Mouse (Mus musculus): ENCODE data around the gene Csmd2. TPM values are rescaled to one million over a fixed set of nuclear protein-coding genes. Genes with fewer than 3 reads are reported as not detected.

Gene Csmd2
- polyA plus RNA-seq, 1 experiment = 13.4 TPM

DNA sequence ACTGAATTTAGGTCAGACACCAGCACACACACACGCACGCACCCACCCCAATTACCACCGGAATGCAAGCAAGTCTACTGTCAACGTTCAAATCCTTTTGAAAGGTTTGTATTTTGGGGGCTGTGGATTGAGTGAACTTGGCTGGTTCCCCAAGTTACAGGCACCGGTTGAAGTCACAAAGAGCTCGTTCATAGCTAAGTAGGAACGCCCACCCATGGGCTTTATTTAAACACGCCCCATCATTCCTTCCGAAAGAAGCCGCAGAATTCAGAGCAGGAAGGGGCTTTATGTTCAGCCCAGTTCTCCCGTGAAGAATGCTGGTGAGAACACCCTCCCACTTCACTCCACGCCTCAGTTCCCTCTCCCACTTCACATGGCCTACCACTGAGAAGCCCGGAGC lies 245.8 kb downstream of the Csmd2 start:
- H3K4me3 ChIP-seq (replicated peaks; ENCODE audit: insufficient read depth, low read depth, low read length) = no peak overlapping the region
- no peaks in the 10 kb centered on the region for H3K27me3 ChIP-seq (ENCODE audit: control insufficient read depth, insufficient read depth, low read length)
- no peak for DNase-seq
- WGBS = 92% methylated on average over 13 of the region's 13 CpGs
- peaks cover 3% of the 10 kb centered on the region for H3K4me1 ChIP-seq (ENCODE audit: control insufficient read depth, insufficient read depth, low read length)
- H3K27ac ChIP-seq (ENCODE audit: insufficient read depth, low read length) = no peak overlapping the region
- TF ChIP-seq CTCF (IDR thresholded peaks at IDR 0.05; ENCODE audit: borderline replicate concordance, insufficient read depth, low read depth, low read length) = no peak
- TF ChIP-seq POLR2A (IDR thresholded peaks at IDR 0.05; ENCODE audit: borderline replicate concordance, insufficient read depth, low read length) = no peak

DNA sequence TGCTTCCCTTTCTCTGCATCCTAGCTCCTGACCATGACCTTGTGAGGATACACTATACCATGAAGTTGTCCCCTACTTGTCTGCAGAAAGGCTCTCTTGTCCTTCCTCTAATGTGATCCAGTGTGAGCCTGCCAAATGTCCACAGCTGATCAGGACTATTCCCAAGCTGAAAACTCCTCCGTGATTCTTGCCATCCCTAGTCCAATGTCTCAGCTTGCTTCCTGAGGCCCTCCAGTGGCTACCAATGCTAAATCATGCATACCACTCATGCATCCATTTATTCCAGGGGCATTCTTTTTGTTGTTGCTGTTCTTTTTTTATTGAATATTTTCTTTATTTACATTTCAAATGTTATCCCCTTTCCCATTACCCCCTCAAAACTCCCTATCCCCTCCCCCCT lies 251.5 kb downstream of the Csmd2 start:
- Histone ChIP-seq H3K4me1 (ENCODE audit: control insufficient read depth, insufficient read depth, low read length) (peaks cover 8% of the 10 kb centered on the region), H3K27me3 (ENCODE audit: control insufficient read depth, insufficient read depth, low read length) (no peaks in the 10 kb centered on the region), H3K27ac (ENCODE audit: insufficient read depth, low read length) (no peak overlapping the region), H3K4me3 (replicated peaks; ENCODE audit: insufficient read depth, low read depth, low read length) (no peak overlapping the region)
- peak; percentile 38; the same call in 1 of the 2 replicates for TF ChIP-seq CTCF (IDR thresholded peaks at IDR 0.05; ENCODE audit: borderline replicate concordance, insufficient read depth, low read depth, low read length)
- TF ChIP-seq POLR2A (IDR thresholded peaks at IDR 0.05; ENCODE audit: borderline replicate concordance, insufficient read depth, low read length) = no peak
- peak in 1 of 2 experiments; percentile 17 for DNase-seq
- 33% methylated on average over 1 of the region's 1 CpGs for WGBS

DNA sequence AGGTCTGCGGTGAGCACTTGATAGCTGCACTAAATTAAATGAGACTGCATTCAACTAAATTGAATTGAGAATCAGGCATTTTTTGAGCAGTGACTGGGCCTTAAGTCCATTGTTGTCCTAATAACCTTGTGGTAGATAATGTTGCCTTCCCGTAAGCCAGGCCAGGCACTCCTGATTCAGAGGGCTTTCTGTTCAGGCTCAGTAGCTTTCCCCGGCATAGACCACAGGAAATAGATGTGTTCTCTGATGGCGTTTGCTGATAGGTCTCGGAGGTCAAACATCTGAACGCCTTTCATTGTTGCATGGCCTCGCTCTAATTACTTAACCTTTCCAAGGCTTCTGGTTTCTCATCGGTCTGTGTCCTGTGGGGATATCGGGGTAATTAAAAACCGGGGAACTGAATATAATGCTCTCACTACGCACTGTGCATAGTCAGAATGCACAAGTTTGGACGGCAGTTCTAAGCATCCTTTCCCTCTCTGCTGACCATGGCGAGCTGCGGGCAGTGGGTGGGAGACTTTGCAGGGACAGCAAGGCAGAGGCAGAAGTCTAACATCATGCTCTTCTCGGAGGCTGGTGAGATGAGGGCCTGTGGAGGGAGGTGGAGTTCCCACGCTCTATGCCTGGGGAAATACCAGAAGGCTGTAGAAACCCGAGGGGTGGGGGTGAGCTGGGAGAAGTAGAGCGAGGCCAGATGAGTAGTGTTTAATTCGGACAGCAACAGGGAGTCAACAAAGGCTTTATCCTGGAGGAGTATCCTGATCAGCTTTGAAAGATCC lies 253.6 kb downstream of the Csmd2 start:
- Histone ChIP-seq H3K27ac (ENCODE audit: insufficient read depth, low read length) (no peak overlapping the region), H3K4me1 (ENCODE audit: control insufficient read depth, insufficient read depth, low read length) (peaks cover 8% of the 10 kb centered on the region), H3K4me3 (replicated peaks; ENCODE audit: insufficient read depth, low read depth, low read length) (no peak overlapping the region), H3K27me3 (ENCODE audit: control insufficient read depth, insufficient read depth, low read length) (no peaks in the 10 kb centered on the region)
- 77% methylated on average over 19 of the region's 19 CpGs for WGBS
- no peak for DNase-seq
- TF ChIP-seq POLR2A (IDR thresholded peaks at IDR 0.05; ENCODE audit: borderline replicate concordance, insufficient read depth, low read length) (no peak), CTCF (IDR thresholded peaks at IDR 0.05; ENCODE audit: borderline replicate concordance, insufficient read depth, low read depth, low read length) (no peak)

DNA sequence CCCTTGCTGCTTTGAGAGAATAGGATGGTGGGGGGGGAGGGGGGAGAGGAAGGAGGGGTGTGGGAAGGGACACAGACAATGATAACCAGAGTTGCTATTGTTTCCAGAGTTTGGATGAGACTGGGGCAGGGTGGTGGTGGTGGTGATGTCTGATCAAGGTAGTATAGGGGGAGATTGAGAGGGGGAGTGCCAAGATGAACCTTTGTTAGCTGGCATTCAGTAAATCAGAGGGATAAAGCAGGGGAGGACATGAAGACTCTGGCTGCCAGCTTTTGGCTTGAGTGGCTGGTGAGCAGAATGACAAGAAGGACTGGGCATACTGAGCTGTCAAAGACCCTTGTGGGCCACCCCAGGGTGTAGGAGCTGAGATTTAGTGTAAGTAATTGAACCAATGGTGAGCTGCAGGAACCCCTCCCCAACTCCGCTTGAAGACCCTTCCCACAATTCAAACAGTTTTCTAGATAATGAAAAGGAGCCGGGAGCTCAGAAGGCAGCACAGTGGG lies 254.2 kb downstream of the Csmd2 start:
- Histone ChIP-seq H3K27ac (ENCODE audit: insufficient read depth, low read length) (no peak overlapping the region), H3K4me1 (ENCODE audit: control insufficient read depth, insufficient read depth, low read length) (peaks cover 8% of the 10 kb centered on the region), H3K4me3 (replicated peaks; ENCODE audit: insufficient read depth, low read depth, low read length) (no peak overlapping the region), H3K27me3 (ENCODE audit: control insufficient read depth, insufficient read depth, low read length) (no peaks in the 10 kb centered on the region)
- no peak for DNase-seq
- 82% methylated on average over 2 of the region's 2 CpGs for WGBS
- no peak for TF ChIP-seq POLR2A (IDR thresholded peaks at IDR 0.05; ENCODE audit: borderline replicate concordance, insufficient read depth, low read length)
- TF ChIP-seq CTCF (IDR thresholded peaks at IDR 0.05; ENCODE audit: borderline replicate concordance, insufficient read depth, low read depth, low read length) = no peak

DNA sequence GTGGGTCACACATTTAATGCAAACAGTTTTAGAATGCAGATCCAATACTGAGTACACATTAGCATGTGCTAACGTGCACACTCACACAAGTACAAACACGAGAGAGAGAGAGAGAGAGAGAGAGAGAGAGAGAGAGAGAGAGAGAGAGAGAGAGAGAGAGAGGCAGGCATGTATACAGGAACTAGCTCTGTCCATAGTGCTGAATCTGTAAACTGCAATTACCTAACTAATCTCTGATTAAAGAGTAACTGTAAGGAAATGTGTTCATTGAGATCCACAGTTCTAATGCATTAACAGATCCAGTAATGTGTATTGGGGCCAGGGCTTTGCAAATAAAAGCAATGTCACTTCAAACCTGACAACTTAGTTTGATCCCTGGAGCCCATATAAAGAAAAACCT lies 257.5 kb downstream of the Csmd2 start:
- Histone ChIP-seq H3K4me1 (ENCODE audit: control insufficient read depth, insufficient read depth, low read length) (no peaks in the 10 kb centered on the region; the same call in 1 of the 2 replicates), H3K27me3 (ENCODE audit: control insufficient read depth, insufficient read depth, low read length) (no peaks in the 10 kb centered on the region), H3K4me3 (replicated peaks; ENCODE audit: insufficient read depth, low read depth, low read length) (no peak overlapping the region), H3K27ac (ENCODE audit: insufficient read depth, low read length) (no peak overlapping the region)
- WGBS = 78% methylated on average over 2 of the region's 2 CpGs
- TF ChIP-seq CTCF (IDR thresholded peaks at IDR 0.05; ENCODE audit: borderline replicate concordance, insufficient read depth, low read depth, low read length) = no peak
- DNase-seq = no peak

DNA sequence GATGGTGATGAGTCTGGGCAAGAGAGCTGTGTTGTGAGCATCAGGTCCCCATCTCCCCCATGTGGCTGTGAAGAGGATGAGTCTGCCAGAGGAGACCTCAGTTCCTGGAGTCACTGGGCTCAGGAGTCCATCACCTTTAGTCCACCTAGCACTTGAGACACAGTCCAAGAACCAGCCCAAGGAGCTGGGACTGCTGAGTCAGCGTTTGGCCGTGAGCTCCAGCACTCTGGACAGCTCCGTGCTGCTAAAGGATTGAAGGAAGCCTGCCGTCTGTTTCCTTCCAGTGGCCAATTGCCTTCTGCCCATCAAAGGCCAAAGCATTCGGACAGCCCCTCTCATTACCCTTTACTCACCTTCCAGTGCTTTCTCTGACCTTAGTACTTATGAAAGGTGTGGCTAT lies 261.0 kb downstream of the Csmd2 start:
- H3K4me3 ChIP-seq (replicated peaks; ENCODE audit: insufficient read depth, low read depth, low read length) = no peak overlapping the region
- no peaks in the 10 kb centered on the region; the same call in 1 of the 2 replicates for H3K4me1 ChIP-seq (ENCODE audit: control insufficient read depth, insufficient read depth, low read length)
- no peak for TF ChIP-seq POLR2A (IDR thresholded peaks at IDR 0.05; ENCODE audit: borderline replicate concordance, insufficient read depth, low read length)
- TF ChIP-seq CTCF (IDR thresholded peaks at IDR 0.05; ENCODE audit: borderline replicate concordance, insufficient read depth, low read depth, low read length) = no peak
- no peak overlapping the region for H3K27ac ChIP-seq (ENCODE audit: insufficient read depth, low read length)
- H3K27me3 ChIP-seq (ENCODE audit: control insufficient read depth, insufficient read depth, low read length) = no peaks in the 10 kb centered on the region
- 68% methylated on average over 5 of the region's 5 CpGs for WGBS
- no peak for DNase-seq

DNA sequence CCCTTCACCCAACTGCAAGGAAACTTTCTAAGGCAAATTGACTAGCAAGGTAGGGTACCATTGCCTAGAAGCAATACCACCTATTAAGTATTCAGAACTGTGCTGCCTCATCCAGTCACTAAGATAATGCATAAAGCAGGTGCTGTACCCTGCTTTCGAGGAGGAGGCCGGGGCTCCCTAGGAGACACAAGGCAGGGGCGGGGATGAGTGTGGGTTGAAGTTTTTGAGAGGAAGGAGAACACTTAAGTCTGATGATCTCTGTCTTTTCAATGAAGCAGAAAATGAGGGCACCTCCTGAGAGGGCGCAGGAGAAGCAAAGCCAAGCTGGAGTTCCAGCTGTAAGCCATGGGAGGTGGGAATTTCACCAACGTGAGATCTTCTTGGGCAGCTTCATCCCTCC lies 271.6 kb downstream of the Csmd2 start:
- WGBS = 84% methylated on average over 5 of the region's 5 CpGs
- Histone ChIP-seq H3K27ac (ENCODE audit: insufficient read depth, low read length) (no peak overlapping the region), H3K4me3 (replicated peaks; ENCODE audit: insufficient read depth, low read depth, low read length) (no peak overlapping the region), H3K4me1 (ENCODE audit: control insufficient read depth, insufficient read depth, low read length) (no peaks in the 10 kb centered on the region), H3K27me3 (ENCODE audit: control insufficient read depth, insufficient read depth, low read length) (no peaks in the 10 kb centered on the region)
- no peak for DNase-seq
- TF ChIP-seq CTCF (IDR thresholded peaks at IDR 0.05; ENCODE audit: borderline replicate concordance, insufficient read depth, low read depth, low read length) (no peak), POLR2A (IDR thresholded peaks at IDR 0.05; ENCODE audit: borderline replicate concordance, insufficient read depth, low read length) (no peak)

DNA sequence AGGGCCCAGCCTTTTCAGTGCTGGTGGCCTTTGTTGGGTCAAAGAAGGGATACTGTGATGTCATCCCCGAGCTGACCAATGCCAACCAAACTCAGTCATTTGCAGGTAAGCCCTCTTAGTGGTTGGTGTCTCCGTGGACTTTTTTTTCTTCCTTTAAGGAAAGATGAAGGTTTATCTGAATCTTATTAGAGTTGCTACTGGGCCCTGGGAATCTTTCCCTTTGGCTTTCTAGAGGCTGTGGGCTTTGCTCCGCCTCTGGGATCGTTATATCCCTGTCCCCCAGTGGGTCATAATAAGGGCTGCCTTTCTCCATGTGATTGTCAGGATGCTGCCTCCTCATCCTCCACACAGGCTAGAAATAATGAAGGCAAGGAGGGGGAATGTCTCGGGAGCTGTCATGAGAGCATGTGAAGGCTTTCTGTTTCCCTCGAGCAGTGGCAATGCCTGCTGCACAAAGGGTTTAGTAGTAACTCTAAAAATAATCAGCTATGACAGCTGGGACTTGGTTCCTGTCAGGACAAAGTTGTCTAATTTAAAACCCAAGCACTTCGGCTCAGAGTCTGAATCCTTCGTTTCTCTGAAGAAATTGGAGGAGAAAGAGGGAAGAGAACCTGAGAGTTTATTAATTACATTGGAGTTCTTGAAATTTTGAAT lies 273.4 kb downstream of the Csmd2 start, which contains the start of gene Hmgb4:
Gene Hmgb4, minus strand, starts transcription at position 51 of the 654 bp plus-strand sequence.
- H3K4me3 ChIP-seq (replicated peaks; ENCODE audit: insufficient read depth, low read depth, low read length) = no peak within 1 kb of the TSS
- H3K4me1 ChIP-seq (ENCODE audit: control insufficient read depth, insufficient read depth, low read length) = no peaks in the 10 kb centered on the region
- TF ChIP-seq CTCF (IDR thresholded peaks at IDR 0.05; ENCODE audit: borderline replicate concordance, insufficient read depth, low read depth, low read length) = no peak
- TF ChIP-seq POLR2A (IDR thresholded peaks at IDR 0.05; ENCODE audit: borderline replicate concordance, insufficient read depth, low read length) = no peak
- no peaks in the 10 kb centered on the region for H3K27me3 ChIP-seq (ENCODE audit: control insufficient read depth, insufficient read depth, low read length)
- 76% methylated on average over 8 of the region's 8 CpGs for WGBS
- DNase-seq = no peak
- no peak within 1 kb of the TSS for H3K27ac ChIP-seq (ENCODE audit: insufficient read depth, low read length)
